Mouse (Mus musculus) heart, embryonic 14.5 days (tissue): Measurements from ENCODE around the gene Plcb1. TPM values are rescaled to one million over a fixed set of nuclear protein-coding genes. Genes with fewer than 3 reads are reported as not detected.

Experiments
- ATAC-seq: fragments of 200-750 bp; cut with Nextera tagmentation; 2 replicates; pipeline ENCODE4 v1.8.0; 2017; ENCODE audit warnings: low read depth, moderate TSS enrichment; ENCODE audit not compliant: insufficient number of reproducible peaks, insufficient read depth, low FRiP score
- H3K27ac ChIP-seq, 2 experiments: fragments of 200-500 bp in 1 of 2; fragments of 300-500 bp in 1 of 2; sonication (generic) in 1 of 2; replicated peaks in 1 of 2; 2 replicates each; pipeline ENCODE4 v1.5.1; 2012 to 2014; ENCODE audit warnings: low read depth in 2 of 2, low read length in 2 of 2, control low read depth in 1 of 2, mild to moderate bottlenecking in 1 of 2, mixed read lengths in 1 of 2; ENCODE audit not compliant: control insufficient read depth in 1 of 2, insufficient read depth in 1 of 2
- H3K27me3 ChIP-seq: fragments of 300-500 bp; sonication (generic); 2 replicates; pipeline ENCODE4 v1.6.1; 2014; ENCODE audit warnings: mild to moderate bottlenecking, low read length, control low read depth; ENCODE audit not compliant: control insufficient read depth, insufficient read depth
- H3K36me3 ChIP-seq: fragments of 300-500 bp; sonication (generic); 2 replicates; pipeline ENCODE4 v1.6.1; 2014; ENCODE audit warnings: mild to moderate bottlenecking, control low read depth, low read length, mixed read lengths; ENCODE audit not compliant: control insufficient read depth, insufficient read depth
- H3K4me1 ChIP-seq, 2 experiments: fragments of 200-500 bp in 1 of 2; fragments of 300-500 bp in 1 of 2; sonication (generic) in 1 of 2; 2 replicates each; pipeline ENCODE4 v1.6.1; 2012 to 2014; ENCODE audit warnings: low read length in 2 of 2, control low read depth in 1 of 2, mixed read lengths in 1 of 2; ENCODE audit not compliant: control insufficient read depth in 2 of 2, insufficient read depth in 2 of 2
- H3K4me2 ChIP-seq: fragments of 300-500 bp; sonication (generic); 2 replicates; pipeline ENCODE4 v1.6.1; 2014; ENCODE audit warnings: mild to moderate bottlenecking, low read length
- H3K4me3 ChIP-seq, 2 experiments: fragments of 200-500 bp in 1 of 2; fragments of 300-500 bp in 1 of 2; sonication (generic) in 1 of 2; 2 replicates each; pipeline ENCODE4 v1.5.1; 2012 to 2014; ENCODE audit warnings: low read length in 2 of 2, mild to moderate bottlenecking in 2 of 2, control low read depth in 1 of 2, low read depth in 1 of 2, moderate library complexity in 1 of 2; ENCODE audit not compliant: control insufficient read depth in 1 of 2, insufficient read depth in 1 of 2
- H3K9ac ChIP-seq: fragments of 300-500 bp; sonication (generic); 2 replicates; pipeline ENCODE4 v1.6.1; 2014; ENCODE audit warnings: mild to moderate bottlenecking, low read length
- H3K9me3 ChIP-seq: fragments of 300-500 bp; sonication (generic); 2 replicates; pipeline ENCODE4 v1.6.1; 2016; ENCODE audit warnings: low read length, control low read depth; ENCODE audit not compliant: control insufficient read depth
- WGBS: fragments of 180-500 bp; shearing (Covaris S2); extraction: QIAGEN DNeasy Blood & Tissue Kit; methylation state at CpG from one replicate; pipeline ENCODE4 v1.1.7; 2014; 5-methylcytosine and 5-hydroxymethylcytosine counted together
- polyA plus RNA-seq: library from polyadenylated mRNA; unstranded; fragments of >200 nt; fragmentation: Nextera tagmentation; extraction: Ambion mirVana; gene quantifications from 2 replicates; pipeline ENCODE4 v1.2.1, GENCODE M21; 2014

The Plcb1 gene
- polyA plus RNA-seq, 1 experiment from 2014 or later, result 5.5 TPM

GRCm38 (mm10) chr2:134974711-134975110 is 188.8 kb downstream of the Plcb1 start:
- Histone ChIP-seq H3K27ac (no peak overlapping the region), H3K27me3 (no peaks in the 10 kb centered on the region), H3K9ac (no peak overlapping the region), H3K4me2 (no peak overlapping the region), H3K9me3 (no peaks in the 10 kb centered on the region), H3K36me3 (no peaks in the 10 kb centered on the region), H3K4me3 (no peak overlapping the region), H3K4me1 (peaks cover 0 to 3% of the 10 kb centered on the region in 2 experiments; a peak in 1 of 4 replicates)
- WGBS, result 48% methylated on average over 6 of the region's 6 CpGs
- no peak for ATAC-seq

- Histone ChIP-seq H3K27ac (no peak overlapping the region), H3K36me3 (no peaks in the 10 kb centered on the region), H3K4me2 (no peak overlapping the region), H3K27me3 (no peaks in the 10 kb centered on the region), H3K4me1 (peaks cover 0 to 3% of the 10 kb centered on the region in 2 experiments; a peak in 1 of 4 replicates), H3K9me3 (no peaks in the 10 kb centered on the region), H3K9ac (no peak overlapping the region), H3K4me3 (no peak overlapping the region)
- ATAC-seq, result no peak
- 36% methylated on average over 3 of the region's 3 CpGs for WGBS
Measured at GRCm38 (mm10) chr2:134976796-134977330, 191.0 kb downstream of the Plcb1 start.

DNA sequence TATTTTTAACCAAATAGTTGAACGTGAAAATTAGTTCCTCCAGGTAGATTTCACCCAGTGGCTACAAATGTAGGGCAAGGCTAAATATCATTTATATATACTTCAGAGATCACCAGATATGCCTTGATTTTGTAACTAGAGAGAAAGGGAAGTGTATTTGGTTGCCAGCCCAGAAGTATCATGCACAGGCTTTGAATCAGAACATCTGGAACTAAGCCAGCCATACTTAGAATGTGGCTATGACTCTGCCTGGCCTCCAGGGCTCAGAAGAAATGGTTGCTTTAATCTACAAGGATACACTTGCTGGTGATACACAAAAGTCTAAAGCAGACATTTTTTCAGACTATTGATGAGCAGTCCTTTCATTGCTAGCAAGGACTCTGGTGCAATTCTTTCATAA is 191.8 kb downstream of the Plcb1 start:
- H3K9ac ChIP-seq, result no peak overlapping the region
- no peak overlapping the region for H3K4me3 ChIP-seq
- H3K9me3 ChIP-seq, result no peaks in the 10 kb centered on the region
- no peaks in the 10 kb centered on the region for H3K27me3 ChIP-seq
- 57% methylated on average over 1 of the region's 1 CpGs for WGBS
- ATAC-seq, result no peak
- H3K4me2 ChIP-seq, result no peak overlapping the region
- peaks cover 0 to 3% of the 10 kb centered on the region in 2 experiments; a peak in 1 of 4 replicates for H3K4me1 ChIP-seq
- no peak overlapping the region for H3K27ac ChIP-seq
- H3K36me3 ChIP-seq, result no peaks in the 10 kb centered on the region

- H3K9me3 ChIP-seq, result no peaks in the 10 kb centered on the region
- H3K27ac ChIP-seq, result no peak overlapping the region
- H3K27me3 ChIP-seq, result no peaks in the 10 kb centered on the region
- no peaks in the 10 kb centered on the region for H3K36me3 ChIP-seq
- no peak for ATAC-seq
- peaks cover 0 to 3% of the 10 kb centered on the region in 2 experiments; a peak in 1 of 4 replicates for H3K4me1 ChIP-seq
- no peak overlapping the region for H3K4me3 ChIP-seq
- H3K9ac ChIP-seq, result no peak overlapping the region
- no peak overlapping the region for H3K4me2 ChIP-seq
Measured at GRCm38 (mm10) chr2:134981394-134981793, 195.5 kb downstream of the Plcb1 start.

GRCm38 (mm10) chr2:134984884-134985283 is 199.0 kb downstream of the Plcb1 start:
- WGBS, result 85% methylated on average over 3 of the region's 3 CpGs
- no peaks in the 10 kb centered on the region for H3K9me3 ChIP-seq
- ATAC-seq, result no peak

DNA sequence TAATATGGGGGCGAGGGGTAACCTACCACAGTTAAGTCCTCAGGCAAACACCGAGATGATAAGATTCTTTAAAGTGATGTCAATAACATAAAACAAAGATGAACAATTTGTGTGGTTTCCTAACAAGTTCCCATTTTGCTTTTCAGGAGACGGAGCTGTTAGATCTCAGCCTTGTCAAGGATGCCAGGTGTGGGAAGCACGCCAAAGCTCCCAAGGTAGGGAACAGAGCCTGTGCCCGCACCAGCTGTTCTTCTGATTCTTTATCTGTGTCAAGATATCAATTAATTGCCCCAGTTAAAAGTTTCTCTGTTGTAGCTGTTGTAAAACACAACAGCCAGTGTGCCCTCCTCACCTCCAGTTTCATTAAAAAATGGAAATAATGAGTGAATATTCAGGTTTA is 202.1 kb downstream of the Plcb1 start:
- H3K4me3 ChIP-seq, result no peak overlapping the region
- no peaks in the 10 kb centered on the region for H3K4me1 ChIP-seq
- H3K27me3 ChIP-seq, result no peaks in the 10 kb centered on the region
- no peaks in the 10 kb centered on the region for H3K9me3 ChIP-seq
- WGBS, result 77% methylated on average over 5 of the region's 5 CpGs
- ATAC-seq, result no peak
- no peak overlapping the region for H3K4me2 ChIP-seq
- H3K27ac ChIP-seq, result no peak overlapping the region
- H3K9ac ChIP-seq, result no peak overlapping the region
- no peaks in the 10 kb centered on the region for H3K36me3 ChIP-seq

More at GRCm38 (mm10) chr2:134984884-134985283, 199.0 kb downstream of the Plcb1 start:
- Histone ChIP-seq H3K4me2 (no peak overlapping the region), H3K9ac (no peak overlapping the region), H3K36me3 (no peaks in the 10 kb centered on the region), H3K4me1 (no peaks in the 10 kb centered on the region), H3K4me3 (no peak overlapping the region), H3K27me3 (no peaks in the 10 kb centered on the region), H3K27ac (no peak overlapping the region)

DNA sequence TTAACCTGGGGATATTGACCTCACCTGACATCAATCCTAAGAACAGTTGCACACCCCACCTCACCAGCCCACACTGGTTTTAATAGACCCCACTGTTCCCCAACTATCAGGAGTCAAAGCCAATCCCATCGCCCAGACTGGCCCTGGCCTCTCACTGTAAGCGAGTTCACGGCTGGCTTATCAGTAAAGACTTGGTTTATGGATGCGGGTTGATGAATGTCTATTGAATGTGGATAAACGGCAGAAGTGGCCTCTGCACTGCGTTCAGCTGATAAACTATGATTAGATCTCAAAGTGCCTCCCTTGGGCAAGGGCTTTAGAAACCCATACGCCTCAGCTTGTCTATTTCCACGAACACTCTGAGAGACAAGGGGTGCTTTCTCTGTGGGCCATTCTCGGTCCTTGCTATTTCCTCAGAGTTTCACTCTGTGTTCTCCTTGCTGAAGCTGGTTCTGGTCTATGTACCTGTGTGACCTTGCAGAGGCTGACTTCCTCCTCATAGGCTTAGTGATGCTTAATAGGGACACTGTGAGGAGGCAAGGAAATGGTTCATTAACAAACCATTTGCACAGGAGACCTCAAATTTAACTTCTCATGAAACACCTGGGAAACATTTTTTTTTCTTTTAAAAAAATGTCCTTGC is 203.9 kb downstream of the Plcb1 start:
- Histone ChIP-seq H3K36me3 (no peaks in the 10 kb centered on the region), H3K4me3 (no peak overlapping the region), H3K4me1 (no peaks in the 10 kb centered on the region), H3K9ac (no peak overlapping the region), H3K4me2 (no peak overlapping the region), H3K27ac (no peak overlapping the region), H3K9me3 (no peaks in the 10 kb centered on the region), H3K27me3 (no peaks in the 10 kb centered on the region)
- no peak for ATAC-seq
- WGBS, result 50% methylated on average over 9 of the region's 9 CpGs

DNA sequence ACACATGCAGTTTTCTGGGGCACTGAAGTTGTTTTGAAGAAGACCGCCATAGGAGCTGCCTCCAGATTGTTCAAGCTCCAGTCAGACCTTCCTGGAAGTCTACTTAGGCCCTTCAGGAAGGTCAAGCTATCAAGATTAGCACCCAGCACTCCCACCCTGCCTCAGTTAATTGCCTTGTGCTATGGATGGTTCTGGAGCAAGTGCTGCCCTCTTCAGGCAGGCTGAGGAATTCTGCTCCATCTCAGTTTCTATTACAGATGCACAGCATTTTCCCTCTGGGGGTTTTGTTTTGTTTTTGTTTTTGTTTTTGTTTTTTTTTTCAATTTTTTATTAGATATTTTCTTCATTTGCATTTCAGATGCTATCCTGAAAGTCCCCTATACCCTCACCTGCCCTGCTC is 221.3 kb downstream of the Plcb1 start:
- no peak overlapping the region for H3K4me3 ChIP-seq
- H3K27ac ChIP-seq, result no peak overlapping the region
- no peak overlapping the region for H3K9ac ChIP-seq
- H3K4me1 ChIP-seq, result no peaks in the 10 kb centered on the region
- H3K4me2 ChIP-seq, result no peak overlapping the region
- 81% methylated on average over 1 of the region's 1 CpGs for WGBS
- no peaks in the 10 kb centered on the region for H3K36me3 ChIP-seq
- H3K27me3 ChIP-seq, result no peaks in the 10 kb centered on the region
- no peaks in the 10 kb centered on the region for H3K9me3 ChIP-seq
- no peak for ATAC-seq
